Mouse (Mus musculus): ENCODE results near the gene Shroom1. TPM values are rescaled to one million over a fixed set of nuclear protein-coding genes. Genes with fewer than 3 reads are reported as not detected.

The Shroom1 gene
- polyA plus RNA-seq, 2 experiments from 2014 or later = not detected

DNA sequence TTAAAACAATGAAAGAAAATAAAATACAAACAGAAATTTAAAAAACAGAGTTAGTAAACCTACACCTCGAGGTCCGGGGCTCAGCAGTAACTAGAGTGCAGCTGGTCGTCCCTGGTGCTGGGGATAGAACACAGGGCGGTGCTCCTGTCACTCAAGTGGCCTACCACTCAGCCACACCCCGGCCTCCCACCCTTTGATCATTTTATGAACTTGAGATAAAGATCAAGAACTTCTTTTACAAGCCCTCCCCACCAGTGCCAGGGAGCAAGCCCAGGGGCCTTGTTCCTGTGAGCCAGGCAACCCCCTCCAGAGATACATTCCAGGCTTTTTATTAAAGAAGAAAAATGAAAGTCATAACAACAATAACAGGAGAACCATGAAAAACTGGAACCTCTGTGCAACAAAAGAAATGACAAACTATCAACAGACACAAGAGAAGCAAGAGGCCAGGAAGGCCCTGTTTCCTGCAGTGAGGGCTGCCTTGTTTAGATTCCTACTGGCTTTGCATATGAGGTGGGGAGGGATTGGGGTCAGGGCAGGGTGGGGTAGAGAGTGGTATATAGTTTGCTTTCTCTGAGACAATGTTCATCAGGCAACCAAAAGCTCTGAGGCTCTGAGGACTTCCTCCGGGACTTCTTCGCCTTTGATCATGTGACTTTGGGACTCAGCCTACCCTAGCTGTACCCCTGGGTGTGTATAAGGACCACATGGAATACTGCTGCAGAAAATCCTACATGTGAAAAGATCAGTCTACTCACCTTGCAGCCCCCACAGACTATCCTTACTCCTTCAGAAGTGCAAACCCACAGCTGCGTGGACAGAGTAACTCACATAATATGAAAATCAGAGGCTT lies 60.0 kb downstream of the Shroom1 start:
- peak; percentile 74 for ATAC-seq

Other genes with a start within 250 kb of the Shroom1 start
- 10 to 100 TPM; 21.1 to 37.6 TPM for gene Hspa4, start 156.7 kb upstream of the Shroom1 start, polyA plus RNA-seq (2017; shearing (Covaris generic))
- 10 to 100 TPM; 24.3 to 28.4 TPM for gene Zcchc10, start 132.5 kb upstream of the Shroom1 start, polyA plus RNA-seq (2017; shearing (Covaris generic))
- 10 to 100 TPM; 17.4 to 18.3 TPM for gene Aff4, start 106.4 kb upstream of the Shroom1 start, polyA plus RNA-seq (2017; shearing (Covaris generic))
- gene Leap2, start 34.0 kb upstream of the Shroom1 start, polyA plus RNA-seq (2017; shearing (Covaris generic)) = 1 to 10 TPM in 1 of 2 experiments, not detected in 1; 1.1 TPM
- 100 to 1,000 TPM; 329 to 366 TPM for gene Uqcrq, start 26.4 kb upstream of the Shroom1 start, polyA plus RNA-seq (2017; shearing (Covaris generic))
- gene Gdf9, start 26.2 kb upstream of the Shroom1 start, polyA plus RNA-seq (2017; shearing (Covaris generic)) = not detected
- gene Gm10447, start 95 bp upstream of the Shroom1 start, polyA plus RNA-seq (2017; shearing (Covaris generic)) = not detected
- not detected for gene Gm9837, start 13.3 kb downstream of the Shroom1 start, polyA plus RNA-seq (2017; shearing (Covaris generic))
- gene Gm9945, start 23.0 kb downstream of the Shroom1 start, polyA plus RNA-seq (2017; shearing (Covaris generic)) = not detected
- not detected for gene Sowaha, start 23.1 kb downstream of the Shroom1 start, polyA plus RNA-seq (2017; shearing (Covaris generic))
- gene Sept8, start 62.1 kb downstream of the Shroom1 start, polyA plus RNA-seq (2017; shearing (Covaris generic)) = 1 to 10 TPM in 1 of 2 experiments, under 1 TPM in 1; 0.95 to 1.0 TPM
- gene Kif3a, start 110.2 kb downstream of the Shroom1 start, polyA plus RNA-seq (2017; shearing (Covaris generic)) = 1 to 10 TPM; 8.1 to 8.7 TPM
- gene Il4, start 161.5 kb downstream of the Shroom1 start, polyA plus RNA-seq (2017; shearing (Covaris generic)) = 1 to 10 TPM; 3.1 to 4.0 TPM
- not detected for gene Il13, start 177.5 kb downstream of the Shroom1 start, polyA plus RNA-seq (2017; shearing (Covaris generic))